Mouse (Mus musculus): ENCODE data around the gene Cypt3.

Cypt3 gene

GRCm38 (mm10) chrX:153558293-153558692, at the start of gene Cypt3:
Gene Cypt3, plus strand, starts transcription at chrX:153558593.
- no peak for DNase-seq (ENCODE audit: low spot score)

- no peak for DNase-seq (ENCODE audit: low spot score)
These were observed 42.9 kb upstream of the Cypt3 start for GRCm38 (mm10) chrX:153515491-153515890.

GRCm38 (mm10) chrX:153528399-153528798, 30.0 kb upstream of the Cypt3 start:
- peak; percentile 58 for DNase-seq (ENCODE audit: low spot score)

- no peak for DNase-seq (ENCODE audit: low spot score)
These were observed 1.8 kb upstream of the Cypt3 start for GRCm38 (mm10) chrX:153556634-153557033.

GRCm38 (mm10) chrX:153564650-153565049, 6.3 kb downstream of the Cypt3 start:
- no peak for DNase-seq (ENCODE audit: low spot score)

- DNase-seq (ENCODE audit: low spot score), result peak; percentile 12
These were observed 41.2 kb downstream of the Cypt3 start for GRCm38 (mm10) chrX:153599583-153599982.

Measured in adipocyte (in vitro differentiated cells).